Mouse (Mus musculus): Measurements from ENCODE around the gene Pitpnm1.
"Not testable (repeated sequence)": the region's sequence is repeated elsewhere in the genome, so short reads cannot be mapped to it uniquely, and the experiment has no call there.

Gene Pitpnm1

DNA sequence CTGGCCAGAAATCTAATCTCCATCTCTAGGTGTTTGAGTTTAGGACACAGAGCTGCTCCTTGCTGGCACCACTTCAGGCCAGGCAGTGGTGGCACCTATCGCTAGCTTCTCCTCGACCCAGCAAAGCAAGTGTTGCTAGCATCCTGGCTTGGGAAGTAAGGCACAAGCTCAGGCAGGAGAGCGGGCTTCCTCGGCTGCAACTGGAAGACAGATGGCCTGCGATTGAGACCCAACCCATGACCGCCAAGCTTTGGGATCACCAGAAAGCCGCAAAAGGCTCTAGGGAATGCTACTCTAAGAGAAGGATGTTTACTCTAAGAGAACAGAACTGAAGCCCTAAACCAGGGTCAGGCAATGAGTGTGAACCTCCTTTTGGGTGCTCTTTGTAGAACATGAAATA lies 29.7 kb downstream of the Pitpnm1 start:
- in situ Hi-C loops (cut with MboI; ENCODE audit: unreplicated experiment in 2 of 2), result loop anchor here in 1 of 2 experiments (5.0 kb wide), 1 partner anchor 73 kb away; the partner anchor contains the start of gene Rad9a

DNA sequence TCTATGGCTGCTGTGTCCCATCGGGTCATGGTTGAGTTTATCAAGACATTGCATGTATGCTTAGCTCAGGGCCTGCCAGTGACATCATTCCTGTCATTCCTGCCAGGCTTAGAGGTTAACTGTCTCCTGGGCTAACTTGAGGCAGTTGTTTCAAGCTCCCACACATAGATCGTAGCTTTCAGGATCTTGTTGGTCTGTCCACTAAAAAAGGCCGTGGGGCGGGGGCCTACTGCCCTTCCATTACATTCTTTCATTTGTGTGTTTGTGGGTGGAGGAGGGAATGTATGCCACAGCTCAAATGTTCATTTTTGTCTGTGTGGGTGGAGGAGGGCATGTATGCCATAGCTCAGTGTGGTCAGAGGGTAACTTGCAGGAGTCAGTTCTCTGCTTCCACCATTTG lies 30.3 kb downstream of the Pitpnm1 start:
- in situ Hi-C loops (cut with MboI; ENCODE audit: unreplicated experiment in 2 of 2), result no loop called here

DNA sequence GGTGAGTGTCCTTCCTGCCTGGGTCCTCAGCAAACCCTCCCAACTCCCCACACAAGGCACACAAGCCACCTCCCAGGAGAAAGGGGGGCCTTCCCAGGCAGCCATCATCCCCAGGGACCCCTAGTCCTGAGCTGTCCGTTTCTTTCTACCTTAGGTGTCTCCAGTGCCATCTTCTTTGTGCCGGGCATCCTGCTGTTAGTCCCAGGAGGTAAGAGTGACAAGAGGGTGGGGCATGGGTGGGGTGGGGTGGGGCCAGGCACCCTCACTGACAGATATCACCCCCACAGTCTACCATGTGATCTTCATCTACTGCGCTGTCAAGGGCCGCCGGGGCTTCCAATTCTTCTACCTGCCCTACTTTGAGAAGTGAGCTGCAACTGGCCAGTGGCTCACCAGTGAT lies 31.3 kb downstream of the Pitpnm1 start:
- in situ Hi-C loops (cut with MboI; ENCODE audit: unreplicated experiment in 2 of 2), result no loop called here

DNA sequence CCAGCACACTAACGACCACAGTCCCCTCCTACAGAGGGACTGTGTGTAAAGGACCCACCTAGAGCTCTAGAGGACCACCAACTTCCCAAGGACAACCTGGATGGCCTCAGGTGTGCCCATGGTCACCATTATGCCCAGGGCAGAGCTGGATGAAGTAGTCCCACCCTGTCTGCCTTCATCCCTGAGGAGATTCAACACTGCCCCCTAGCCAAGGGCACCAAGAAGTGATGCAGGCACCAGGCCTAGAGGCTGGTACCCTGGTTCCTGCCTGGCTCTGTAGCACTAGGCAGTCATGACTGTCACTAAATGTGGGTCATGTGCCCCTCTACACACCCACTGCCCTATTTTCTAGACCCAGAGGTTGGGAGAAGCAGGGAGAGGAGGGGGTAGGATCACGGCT lies 32.0 kb downstream of the Pitpnm1 start:
- in situ Hi-C loops (cut with MboI; ENCODE audit: unreplicated experiment in 2 of 2), result no loop called here

DNA sequence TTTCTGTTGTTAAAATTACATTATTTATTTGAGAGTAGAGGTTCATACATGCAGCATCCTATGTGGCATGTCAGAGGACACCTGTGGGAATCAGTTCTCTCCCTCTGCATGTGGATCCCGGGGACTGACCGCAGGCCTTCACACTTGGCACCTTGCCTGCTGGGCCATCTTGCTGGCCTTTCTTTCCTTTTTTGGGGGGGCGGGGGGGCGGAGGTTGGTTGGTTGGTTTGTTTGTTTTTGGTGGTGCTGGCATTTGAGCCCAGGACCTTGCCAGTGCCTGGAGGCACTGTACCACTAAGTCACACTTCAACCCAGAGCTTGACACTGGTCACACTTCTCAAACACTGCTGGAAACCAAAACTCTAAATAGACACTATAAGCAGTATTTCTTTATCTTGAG lies 34.6 kb downstream of the Pitpnm1 start:
- in situ Hi-C loops (cut with MboI; ENCODE audit: unreplicated experiment in 2 of 2), result no loop called here

DNA sequence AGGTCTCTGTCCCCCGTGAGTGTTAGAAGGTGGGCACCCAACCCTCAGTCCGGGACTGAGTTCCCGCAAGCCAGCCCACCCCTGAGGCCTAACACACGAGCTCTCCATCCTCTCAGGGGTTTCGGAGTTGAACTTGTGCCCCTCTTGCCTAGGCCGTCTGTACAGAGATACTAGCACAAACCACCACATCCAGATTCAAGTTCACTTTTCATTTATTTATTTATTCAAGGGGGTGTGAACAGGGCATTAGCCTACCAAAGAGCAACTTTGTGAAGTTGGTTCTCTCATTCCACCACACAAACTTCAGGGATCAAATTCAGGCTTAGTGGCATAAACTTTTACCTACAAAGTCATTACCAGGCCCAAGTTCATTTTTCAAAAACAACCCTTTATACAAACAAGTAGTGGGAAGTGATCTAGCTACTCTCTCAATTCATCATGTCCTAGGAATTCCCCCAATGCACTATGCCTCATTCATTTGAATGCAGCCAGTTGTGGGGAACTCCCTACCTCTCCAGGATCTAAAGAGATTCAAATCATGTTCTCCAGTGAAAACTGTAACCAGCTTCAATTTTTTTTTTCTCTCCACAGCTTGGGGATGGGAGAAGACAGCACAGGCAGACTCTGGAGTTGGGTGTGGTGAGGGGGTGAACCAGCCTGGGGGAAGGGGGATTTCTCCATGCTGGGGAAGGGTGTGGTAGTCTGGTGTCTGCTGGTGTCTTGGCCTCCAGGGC lies 35.6 kb downstream of the Pitpnm1 start:
- in situ Hi-C loops (cut with MboI; ENCODE audit: unreplicated experiment in 2 of 2), result not testable (repeated sequence)

DNA sequence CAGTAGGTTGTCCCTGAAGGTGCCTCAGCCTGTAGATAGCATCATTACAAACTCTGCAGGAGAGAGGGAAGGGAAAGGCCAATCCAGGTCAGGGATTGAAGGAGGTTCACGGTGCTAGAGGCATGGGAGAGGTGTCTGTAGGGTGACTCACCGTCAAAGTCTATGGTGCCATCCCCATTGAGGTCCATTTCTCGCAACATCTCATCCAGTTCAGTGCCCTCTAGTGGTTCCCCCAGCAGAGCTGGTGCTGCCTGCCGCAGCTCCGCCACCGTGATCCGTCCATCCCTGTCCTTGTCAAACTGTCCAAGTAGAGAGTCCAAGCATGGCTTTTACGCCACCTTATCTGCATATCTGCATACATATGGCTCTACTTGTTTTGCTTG lies 36.2 kb downstream of the Pitpnm1 start:
- in situ Hi-C loops (cut with MboI; ENCODE audit: unreplicated experiment in 2 of 2), result not testable (repeated sequence)

DNA sequence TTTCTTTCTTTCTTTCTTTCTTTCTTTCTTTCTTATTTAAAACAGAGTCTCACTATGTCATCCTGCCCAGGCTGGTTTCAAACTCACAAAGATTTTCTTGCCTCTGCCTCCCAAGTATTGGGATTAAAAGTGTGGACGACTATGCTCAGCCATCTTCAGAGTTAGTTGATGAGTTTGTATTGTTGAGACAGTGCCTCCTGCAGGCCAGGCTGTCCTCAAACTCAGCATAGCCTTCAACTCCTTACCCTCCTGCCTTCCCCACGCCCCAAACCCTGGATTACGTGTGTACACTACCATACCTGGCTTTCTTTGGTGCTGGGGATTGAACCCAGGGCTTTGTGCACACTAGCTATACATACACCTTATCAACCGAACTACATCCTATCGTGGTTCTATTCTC lies 36.7 kb downstream of the Pitpnm1 start:
- in situ Hi-C loops (cut with MboI; ENCODE audit: unreplicated experiment in 2 of 2), result no loop called here

DNA sequence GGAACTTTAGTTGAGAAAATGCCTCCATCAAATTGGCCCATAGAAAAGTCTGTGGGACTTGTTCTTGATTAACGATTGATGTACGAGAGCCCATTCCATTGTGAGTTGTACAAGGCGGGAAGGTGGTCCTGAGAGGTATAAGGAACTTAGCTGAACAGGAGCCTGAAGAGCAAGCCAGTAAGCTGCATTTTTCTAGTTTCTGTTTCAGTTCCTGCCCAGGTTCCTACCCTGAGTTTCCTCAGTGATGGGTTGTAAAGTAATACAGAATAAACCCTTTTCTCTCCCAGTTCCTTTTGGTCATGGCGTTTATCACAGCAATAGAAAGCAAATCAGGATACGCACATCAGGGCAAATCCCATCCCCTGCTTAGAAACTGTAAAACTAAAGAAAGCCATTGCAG lies 38.1 kb downstream of the Pitpnm1 start:
- in situ Hi-C loops (cut with MboI; ENCODE audit: unreplicated experiment in 2 of 2), result no loop called here

DNA sequence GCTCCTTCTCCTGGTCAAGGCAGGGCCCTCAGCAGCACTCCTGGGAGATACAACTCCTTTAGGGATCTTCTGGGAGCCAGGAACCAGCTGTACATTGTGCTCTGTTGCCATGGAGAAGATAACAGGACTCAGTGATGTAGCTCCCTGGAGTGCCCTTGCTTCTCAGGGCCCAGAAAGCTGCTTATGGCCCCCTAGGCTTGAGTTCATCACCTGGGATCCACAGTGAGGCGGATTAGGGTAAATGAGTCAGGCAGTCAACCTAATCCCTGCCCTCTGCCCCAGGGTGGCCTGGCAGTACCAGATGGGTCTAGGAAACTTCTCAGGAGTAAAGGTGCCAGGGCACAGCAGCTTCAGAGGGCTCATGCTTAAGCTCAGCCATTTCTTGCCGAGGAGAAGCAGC lies 39.6 kb downstream of the Pitpnm1 start, which contains the start of gene Gpr152:
Gene Gpr152, plus strand, starts transcription at position 342 of the 400 bp plus-strand sequence.
- in situ Hi-C loops (cut with MboI; ENCODE audit: unreplicated experiment in 2 of 2), result no loop called here

DNA sequence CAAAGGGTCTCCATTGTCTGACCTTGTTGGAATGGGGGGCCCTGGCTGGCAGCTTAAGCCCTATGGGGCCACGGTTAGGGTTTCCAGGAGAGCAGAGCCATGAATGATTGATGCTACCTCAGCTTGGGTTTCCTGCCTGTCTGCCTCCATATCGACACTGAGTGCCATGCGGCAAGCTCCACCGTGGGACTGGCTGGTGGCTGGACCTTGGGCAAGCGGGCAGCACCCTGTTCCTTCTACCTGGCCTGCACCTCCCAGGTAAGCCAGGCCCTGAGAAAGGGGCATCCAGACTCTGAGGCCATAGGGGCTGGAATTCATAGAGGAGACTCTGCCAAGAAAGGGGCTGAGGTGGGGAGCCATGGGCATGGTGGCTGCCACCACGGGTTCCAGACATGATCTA lies 40.3 kb downstream of the Pitpnm1 start:
- in situ Hi-C loops (cut with MboI; ENCODE audit: unreplicated experiment in 2 of 2), result no loop called here

DNA sequence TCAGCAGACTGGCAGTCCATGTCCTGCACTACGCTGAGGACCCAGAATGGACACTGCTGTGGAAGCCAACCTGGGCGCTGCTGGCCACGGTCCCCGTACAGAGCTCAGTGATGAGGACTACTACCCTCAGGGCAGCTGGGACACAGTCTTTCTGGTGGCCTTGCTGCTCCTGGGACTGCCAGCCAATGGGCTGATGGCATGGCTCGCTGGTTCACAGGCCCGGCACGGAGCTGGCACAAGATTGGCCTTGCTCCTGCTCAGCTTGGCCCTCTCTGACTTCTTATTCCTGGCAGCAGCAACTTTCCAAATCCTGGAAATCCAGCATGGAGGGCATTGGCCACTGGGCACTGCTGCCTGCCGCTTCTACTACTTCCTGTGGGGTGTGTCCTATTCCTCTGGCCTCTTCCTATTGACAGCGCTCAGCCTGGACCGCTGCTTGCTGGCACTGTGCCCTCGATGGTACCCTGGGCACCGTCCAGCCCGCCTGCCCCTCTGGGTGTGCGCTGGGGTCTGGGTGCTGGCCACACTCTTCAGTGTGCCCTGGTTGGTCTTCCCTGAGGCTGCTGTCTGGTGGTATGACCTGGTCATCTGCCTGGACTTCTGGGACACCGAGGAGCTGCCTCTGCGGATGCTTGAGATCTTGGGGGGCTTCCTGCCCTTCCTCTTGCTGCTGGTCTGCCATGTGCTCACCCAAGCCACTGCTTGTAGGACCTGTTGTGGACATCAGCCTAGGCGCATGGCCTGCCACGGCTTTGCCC lies 42.8 kb downstream of the Pitpnm1 start:
- in situ Hi-C loops (cut with MboI; ENCODE audit: unreplicated experiment in 2 of 2), result no loop called here

DNA sequence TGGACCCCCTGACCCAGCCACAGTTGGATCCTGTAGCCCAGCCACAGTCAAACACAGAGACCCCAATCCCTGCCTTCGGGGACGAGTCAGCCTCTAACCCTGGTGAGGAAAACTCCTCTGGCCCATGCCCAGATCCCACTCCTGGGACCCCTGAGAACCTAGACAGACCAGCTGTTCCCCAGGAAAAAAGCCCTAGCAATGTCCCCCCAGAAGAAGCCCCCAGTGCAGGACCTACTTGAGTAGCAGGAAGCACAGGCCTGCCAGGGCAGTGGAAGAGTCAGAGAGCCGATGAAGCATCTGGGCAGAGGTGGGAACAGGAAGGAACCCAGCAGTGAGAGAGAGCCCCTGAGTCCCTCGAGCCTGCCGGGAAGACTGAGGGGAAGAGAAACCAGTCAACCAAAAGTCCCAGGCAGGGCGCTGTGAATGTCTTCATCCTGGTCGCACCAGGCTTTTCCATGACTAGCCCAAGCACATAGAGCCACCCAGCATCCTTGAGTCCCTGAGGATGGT lies 44.0 kb downstream of the Pitpnm1 start, which contains the start of gene Cabp4:
Gene Cabp4, minus strand, starts transcription at position 275 of the 510 bp plus-strand sequence.
- in situ Hi-C loops (cut with MboI; ENCODE audit: unreplicated experiment in 2 of 2), result no loop called here

DNA sequence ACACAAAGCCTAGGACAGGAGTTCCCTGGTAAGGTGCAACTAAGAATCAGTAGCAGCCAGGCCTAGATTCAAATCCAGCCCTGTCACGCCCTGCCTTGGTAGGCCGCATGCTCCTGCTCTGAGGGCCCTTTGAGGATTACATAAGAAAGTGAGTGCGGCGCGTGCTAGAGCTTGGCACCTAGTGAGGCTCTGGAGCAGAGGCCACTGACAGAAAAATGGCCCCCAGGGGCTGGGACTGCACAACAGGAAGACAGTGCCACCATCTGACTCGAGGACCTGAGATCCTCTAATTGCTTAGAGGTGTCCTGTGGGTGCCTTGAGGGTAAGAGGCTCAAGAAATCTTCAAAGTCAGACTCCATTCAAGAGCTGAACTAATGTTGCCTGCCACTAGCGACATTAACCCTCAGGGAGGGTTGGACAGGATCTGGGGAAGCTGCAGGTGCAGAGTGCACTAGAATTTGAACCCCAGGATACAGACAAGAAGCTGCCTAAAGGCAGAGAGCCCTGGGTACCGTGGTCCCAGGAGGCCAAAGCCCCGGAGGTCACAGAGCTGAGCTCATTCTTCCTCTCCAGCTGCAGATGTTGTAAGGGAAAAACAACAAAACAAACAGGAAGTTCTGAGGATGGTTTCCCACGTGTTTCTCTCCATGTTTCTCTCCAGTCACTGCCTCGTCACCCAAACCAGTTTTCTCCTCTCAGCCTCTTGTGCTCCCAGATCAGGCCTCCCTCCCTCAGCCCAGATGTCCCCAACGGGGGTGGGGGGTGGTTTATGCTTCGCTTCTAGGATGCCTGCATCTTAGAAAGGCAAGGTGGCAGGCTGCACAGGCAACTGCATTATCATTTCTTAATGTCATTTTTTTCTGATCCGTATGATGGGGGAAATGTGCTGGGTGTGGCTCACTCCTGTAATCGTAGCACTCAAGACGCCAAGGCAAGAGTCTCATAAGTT lies 45.0 kb downstream of the Pitpnm1 start:
- in situ Hi-C loops (cut with MboI; ENCODE audit: unreplicated experiment in 2 of 2), result no loop called here

DNA sequence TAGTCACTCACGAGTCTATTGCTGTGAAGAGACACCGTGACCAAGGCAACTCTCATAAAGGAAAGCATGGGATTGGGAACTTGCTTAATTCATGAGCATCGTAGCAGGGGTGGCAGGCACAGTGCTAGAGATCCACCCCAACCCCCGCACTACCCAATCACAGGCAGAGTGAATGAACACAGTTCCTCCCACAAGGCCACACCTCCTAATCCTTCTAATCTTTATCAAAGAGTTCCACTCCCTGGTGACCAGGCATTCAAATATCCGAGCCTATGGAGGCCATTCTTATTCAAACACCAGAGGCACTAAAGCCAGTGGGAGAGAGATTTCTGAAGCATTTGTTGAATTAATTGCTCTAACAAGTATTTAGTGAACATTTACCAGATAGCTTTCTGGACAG lies 46.1 kb downstream of the Pitpnm1 start:
- in situ Hi-C loops (cut with MboI; ENCODE audit: unreplicated experiment in 2 of 2), result no loop called here

DNA sequence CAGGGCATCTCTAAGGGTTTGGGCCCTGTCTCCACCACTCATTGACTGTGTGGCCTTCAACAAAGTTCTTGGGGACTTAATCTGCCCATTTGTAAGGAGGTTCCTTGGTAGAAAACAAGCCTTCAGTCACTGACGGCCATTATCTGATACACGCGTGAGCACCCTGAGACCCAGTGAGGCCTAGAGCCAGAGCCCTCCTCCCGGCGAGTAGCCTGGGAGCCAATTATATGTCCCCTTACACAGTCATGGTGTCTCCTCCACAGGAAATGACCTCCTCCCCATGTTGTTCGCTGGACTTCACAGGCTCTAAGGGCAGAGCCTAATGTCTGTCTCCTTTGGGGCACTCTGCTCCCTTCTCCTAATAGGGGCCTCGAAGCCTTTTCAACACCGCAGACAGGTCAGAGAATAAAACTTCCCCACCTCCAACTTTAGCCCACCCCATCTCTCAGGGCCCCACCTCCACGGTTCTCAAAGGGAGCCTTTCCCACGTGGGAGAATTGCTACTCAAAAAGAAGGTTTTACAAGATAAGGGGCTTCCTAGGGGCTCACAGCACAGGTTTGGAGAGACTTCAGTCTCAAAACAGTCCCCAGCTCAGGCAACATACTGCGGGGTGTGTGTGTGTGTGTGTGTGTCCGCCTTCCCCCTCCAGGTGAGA lies 46.7 kb downstream of the Pitpnm1 start:
- in situ Hi-C loops (cut with MboI; ENCODE audit: unreplicated experiment in 2 of 2), result no loop called here

DNA sequence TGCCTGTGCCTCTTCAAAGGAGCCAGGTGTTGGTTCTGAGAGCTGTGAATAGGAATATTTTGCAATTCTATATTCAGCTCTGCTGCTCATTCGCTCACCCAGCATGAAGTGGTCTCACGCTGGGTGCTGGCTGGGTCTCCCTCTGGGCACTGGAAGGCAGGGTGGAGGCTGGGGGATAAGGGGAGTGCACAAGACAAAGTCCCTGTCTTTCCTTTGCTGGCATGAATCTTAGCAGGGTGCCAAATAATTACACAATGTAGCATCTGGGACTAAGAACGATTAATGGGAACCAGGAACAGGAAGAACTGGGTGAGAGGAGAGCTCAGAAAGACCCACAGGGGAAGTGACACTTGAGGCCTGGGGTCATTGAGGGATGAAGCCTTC lies 47.2 kb downstream of the Pitpnm1 start:
- in situ Hi-C loops (cut with MboI; ENCODE audit: unreplicated experiment in 2 of 2), result no loop called here

DNA sequence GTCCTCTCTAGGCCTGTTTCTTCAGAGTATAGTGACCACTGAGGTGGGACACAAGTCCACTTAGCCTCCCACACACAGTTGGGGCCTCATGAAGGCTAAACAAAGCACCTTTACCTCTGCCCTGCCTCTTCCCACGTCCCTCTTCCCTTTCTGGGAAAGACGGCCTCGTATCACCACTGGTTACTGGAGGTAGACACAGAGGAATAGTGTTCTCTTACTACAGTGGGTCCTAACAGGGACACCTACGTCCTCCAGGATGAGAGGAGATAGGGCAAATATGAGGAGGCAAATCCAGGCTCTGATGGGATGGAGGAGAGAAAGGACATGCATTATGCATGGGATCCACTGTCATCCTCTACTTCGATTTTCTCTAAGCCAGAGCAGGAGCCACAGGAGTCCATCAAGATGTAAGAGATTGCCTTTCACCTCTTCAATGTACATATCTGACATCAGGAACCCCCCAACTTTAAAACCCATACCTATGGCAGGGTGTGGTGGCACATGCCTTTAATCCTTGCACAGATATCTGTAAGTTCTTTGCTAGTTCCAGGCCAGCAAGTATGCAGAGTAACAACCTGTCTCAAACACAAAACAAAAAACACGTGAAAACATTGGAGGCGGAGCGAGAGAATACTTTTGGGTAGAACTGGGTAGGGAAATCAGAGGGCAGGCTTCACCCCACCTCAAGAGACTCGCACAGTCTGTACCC lies 48.1 kb downstream of the Pitpnm1 start:
- in situ Hi-C loops (cut with MboI; ENCODE audit: unreplicated experiment in 2 of 2), result no loop called here

DNA sequence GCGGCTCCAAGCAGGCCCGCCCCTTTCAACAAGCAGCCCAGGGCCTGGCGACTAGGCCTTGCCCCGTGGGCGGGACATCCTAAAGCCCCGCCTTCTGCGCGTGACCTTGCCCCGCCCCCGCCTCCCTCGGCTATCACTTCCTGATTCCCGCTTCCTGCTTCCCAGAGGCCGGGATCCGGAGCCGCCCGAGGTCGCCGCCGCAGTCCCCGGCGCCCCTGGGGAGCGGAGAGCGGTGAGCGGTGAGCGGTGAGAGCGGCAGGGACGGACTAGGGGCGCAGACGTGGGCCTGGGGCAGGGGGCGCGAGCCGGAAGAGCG lies 48.7 kb downstream of the Pitpnm1 start, which contains the start of gene Coro1b:
Gene Coro1b, plus strand, starts transcription at position 129 of the 316 bp plus-strand sequence.
- in situ Hi-C loops (cut with MboI; ENCODE audit: unreplicated experiment in 2 of 2), result no loop called here

DNA sequence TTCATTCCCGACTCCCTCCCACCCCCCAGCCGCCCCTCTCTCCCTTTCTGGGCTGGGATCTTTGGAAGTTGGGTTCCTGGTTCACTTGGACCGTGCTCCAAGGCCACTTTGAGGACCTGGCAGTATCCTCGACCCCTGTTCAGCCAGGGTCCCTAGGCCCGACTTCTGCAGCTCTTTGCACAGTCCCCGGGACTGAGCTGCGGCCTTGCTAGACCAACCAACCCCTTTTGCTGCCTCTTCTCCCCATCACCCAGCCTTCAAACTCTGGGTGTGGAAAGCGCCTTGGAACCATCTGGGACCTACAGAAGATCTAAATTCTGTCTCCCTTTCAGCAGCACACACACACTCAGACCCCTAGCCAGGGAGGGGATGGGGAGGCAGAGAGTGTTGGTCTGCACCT lies 49.0 kb downstream of the Pitpnm1 start:
- in situ Hi-C loops (cut with MboI; ENCODE audit: unreplicated experiment in 2 of 2), result no loop called here

Data from v-Abl transformed pro-B cells (cell line).